12 mouse cellular contexts compared by ENCODE assay signal in genomic region chr19:53459407-53459788, GRCm38 (mm10).
DNase-seq lines count a peak whose midpoint lies in the region; ATAC-seq and TF ChIP-seq lines count a peak whose summit lies in the region.
"Had no signal": no experiment of that assay in that cellular context is flagged by ENCODE, and none has a peak within 500 bp of the region (broad histone marks: within the 10 kb centered on the region; RNA-seq: fewer than 3 reads in every experiment).

No protein-coding gene starts in this region.

- H3K36me3 ChIP-seq in forebrain, embryonic 14.5 days (ENCODE audit: control insufficient read depth, insufficient read depth, low read length): no peaks in the 10 kb centered on the region
- no peaks in the 10 kb centered on the region for H3K36me3 ChIP-seq in limb, embryonic 11.5 days (ENCODE audit: control insufficient read depth, insufficient read depth, low read length)
- no peaks in the 10 kb centered on the region for H3K36me3 ChIP-seq in stomach, postnatal 0 days (ENCODE audit: control insufficient read depth, insufficient read depth, low read length)

- no peak overlapping the region for H3K4me2 ChIP-seq in forebrain, embryonic 14.5 days (ENCODE audit: low read length)
- no peak overlapping the region for H3K4me2 ChIP-seq in limb, embryonic 11.5 days (ENCODE audit: low read depth, severe bottlenecking)
- no peak overlapping the region for H3K4me2 ChIP-seq in stomach, postnatal 0 days (replicated peaks; ENCODE audit: low read depth)

- peak; percentile 37 for DNase-seq in thymus, postnatal 14 days
- DNase-seq in thymus, adult 18-20 months: no peak
- peak; percentile 58 for DNase-seq in forebrain, embryonic 14.5 days (ENCODE audit: low spot score)
- DNase-seq in limb, embryonic 11.5 days (ENCODE audit: low spot score): peak; percentile 43
- peak; percentile 36 for DNase-seq in stomach, postnatal 0 days (ENCODE audit: low spot score)
- no peak for DNase-seq in spleen, postnatal 36 days (ENCODE audit: low spot score in 2 of 2)
- DNase-seq in urinary bladder, postnatal 10 days (ENCODE audit: low spot score): no peak
- DNase-seq: adrenal gland, adult 2 months; gastrocnemius, postnatal 14 days; liver, postnatal 0 days; right cerebral cortex, postnatal 14 days had no signal

- no peak for TF ChIP-seq EP300 in stomach, postnatal 0 days (optimal IDR thresholded peaks at IDR 0.05)

- no peaks in the 10 kb centered on the region for H3K27me3 ChIP-seq in forebrain, embryonic 14.5 days (replicated peaks; ENCODE audit: control insufficient read depth, insufficient read depth, low read length)
- no peaks in the 10 kb centered on the region for H3K27me3 ChIP-seq in limb, embryonic 11.5 days (ENCODE audit: control insufficient read depth, insufficient read depth, low read length)
- no peaks in the 10 kb centered on the region for H3K27me3 ChIP-seq in stomach, postnatal 0 days (ENCODE audit: control insufficient read depth, insufficient read depth, low read length)

- H3K27ac ChIP-seq in forebrain, embryonic 14.5 days (ENCODE audit: low read depth, low read length): peak overlapping the region; percentile 39; the same call in 1 of the 2 replicates
- H3K27ac ChIP-seq in limb, embryonic 11.5 days (replicated peaks; ENCODE audit: low read depth, low read length): no peak overlapping the region
- H3K27ac ChIP-seq in stomach, postnatal 0 days (replicated peaks): no peak overlapping the region

- 16% methylated on average over 3 of the region's 3 CpGs for WGBS in forebrain, embryonic 14.5 days
- 12% methylated on average over 3 of the region's 3 CpGs for WGBS in limb, embryonic 11.5 days
- 15% methylated on average over 3 of the region's 3 CpGs for WGBS in stomach, postnatal 0 days

- TF ChIP-seq CTCF in stomach, postnatal 0 days (IDR thresholded peaks at IDR 0.05; ENCODE audit: low read depth): no peak

- no peaks in the 10 kb centered on the region for H3K9me3 ChIP-seq in forebrain, embryonic 14.5 days (replicated peaks; ENCODE audit: control insufficient read depth, low read length)
- H3K9me3 ChIP-seq in limb, embryonic 11.5 days (ENCODE audit: control insufficient read depth, low read length): no peaks in the 10 kb centered on the region
- H3K9me3 ChIP-seq in stomach, postnatal 0 days (ENCODE audit: control insufficient read depth, low read length): no peaks in the 10 kb centered on the region

- peak; percentile 41; the same call in 1 of the 2 replicates for ATAC-seq in forebrain, embryonic 14.5 days
- no peak for ATAC-seq in limb, embryonic 11.5 days (ENCODE audit: insufficient number of reproducible peaks, low FRiP score, low TSS enrichment, low read depth)
- ATAC-seq in stomach, postnatal 0 days (ENCODE audit: low FRiP score, low TSS enrichment): peak; percentile 16; the same call in 1 of the 2 replicates
- ATAC-seq in erythroblast, adult 5-6 weeks (replicated peaks; ENCODE audit: low FRiP score, poor library complexity, severe bottlenecking): no peak
- ATAC-seq: liver, postnatal 0 days had no signal

- H3K4me1 ChIP-seq in forebrain, embryonic 14.5 days (ENCODE audit: control insufficient read depth, insufficient read depth, low read length): peaks cover 17% of the 10 kb centered on the region
- peaks cover 6% of the 10 kb centered on the region; the same call in 1 of the 2 replicates for H3K4me1 ChIP-seq in limb, embryonic 11.5 days (ENCODE audit: control insufficient read depth, insufficient read depth, low read length)
- peaks cover 5% of the 10 kb centered on the region; the same call in 1 of the 2 replicates for H3K4me1 ChIP-seq in stomach, postnatal 0 days (replicated peaks; ENCODE audit: control insufficient read depth, insufficient read depth)

- no peak overlapping the region for H3K4me3 ChIP-seq in forebrain, embryonic 14.5 days (ENCODE audit: low read depth, low read length)
- no peak overlapping the region for H3K4me3 ChIP-seq in limb, embryonic 11.5 days (ENCODE audit: low read depth, low read length)
- H3K4me3 ChIP-seq in stomach, postnatal 0 days (ENCODE audit: low read depth, low read length): no peak overlapping the region

- no peak overlapping the region for H3K9ac ChIP-seq in forebrain, embryonic 14.5 days (ENCODE audit: low read length)
- H3K9ac ChIP-seq in limb, embryonic 11.5 days (ENCODE audit: low read length): no peak overlapping the region
- H3K9ac ChIP-seq in stomach, postnatal 0 days (ENCODE audit: low read length): no peak overlapping the region
- H3K9ac ChIP-seq: liver, postnatal 0 days had no signal

Comparison
In these comparisons a context has a peak if more than half of its experiments do, and no peak if none do; other contexts are left out.
1. DNase-seq: peak in thymus, postnatal 14 days (single experiment), forebrain, embryonic 14.5 days (single experiment), limb, embryonic 11.5 days (single experiment) and stomach, postnatal 0 days (single experiment); none in thymus, adult 18-20 months (0 of 2), spleen, postnatal 36 days (0 of 2) and urinary bladder, postnatal 10 days (single experiment).
2. ATAC-seq: peak in forebrain, embryonic 14.5 days (single experiment) and stomach, postnatal 0 days (single experiment); none in limb, embryonic 11.5 days (single experiment) and erythroblast, adult 5-6 weeks (single experiment).